ENCODE assay signal across 27 mouse cellular contexts in genomic region chr15:60862417-60862816, GRCm38 (mm10).
"Had no signal": no experiment of that assay in that cellular context is flagged by ENCODE, and none has a peak within 500 bp of the region (broad histone marks: within the 10 kb centered on the region; RNA-seq: fewer than 3 reads in every experiment).

No protein-coding gene starts in this region.

- H3K4me2 ChIP-seq: heart, embryonic 11.5 days; heart, embryonic 13.5 days; heart, embryonic 15.5 days; hindbrain, embryonic 12.5 days; hindbrain, embryonic 14.5 days; intestine, embryonic 15.5 days; limb, embryonic 13.5 days; limb, embryonic 15.5 days; liver, embryonic 12.5 days had no signal

- DNase-seq: gastrocnemius, postnatal 10 days; gastrocnemius, postnatal 25 days; heart, adult 11 months; heart, adult 2 months; heart, postnatal 14 days; heart, postnatal 4 days; kidney, adult 18-20 months; kidney, adult 8-10 months; kidney, postnatal 10 days; kidney, postnatal 25 days; kidney, postnatal 4 days; left cerebral cortex, postnatal 4 days had no signal

- H3K27ac ChIP-seq: heart, adult 2 months; heart, embryonic 13.5 days; heart, embryonic 15.5 days; hindbrain, embryonic 10.5 days; hindbrain, embryonic 12.5 days; hindbrain, embryonic 14.5 days; intestine, embryonic 15.5 days; layer of hippocampus, adult 2 months; left cerebral cortex, adult 2 months; limb, embryonic 13.5 days; limb, embryonic 15.5 days; liver, embryonic 12.5 days had no signal

- H3K4me3 ChIP-seq: heart, adult 2 months; heart, embryonic 13.5 days; heart, embryonic 15.5 days; hindbrain, embryonic 10.5 days; hindbrain, embryonic 12.5 days; intestine, embryonic 15.5 days; layer of hippocampus, adult 2 months; left cerebral cortex, adult 2 months; limb, embryonic 13.5 days; limb, embryonic 15.5 days; liver, embryonic 12.5 days had no signal

- H3K27me3 ChIP-seq: heart, embryonic 13.5 days; heart, embryonic 15.5 days; hindbrain, embryonic 12.5 days; intestine, embryonic 15.5 days; limb, embryonic 13.5 days; limb, embryonic 15.5 days; liver, embryonic 12.5 days had no signal

- H3K4me1 ChIP-seq: heart, embryonic 15.5 days; hindbrain, embryonic 12.5 days; intestine, embryonic 15.5 days; limb, embryonic 13.5 days; limb, embryonic 15.5 days; liver, embryonic 12.5 days had no signal

- H3K9ac ChIP-seq: heart, embryonic 13.5 days; heart, embryonic 15.5 days; hindbrain, embryonic 12.5 days; hindbrain, embryonic 14.5 days; intestine, embryonic 15.5 days; limb, embryonic 13.5 days; limb, embryonic 15.5 days; liver, embryonic 12.5 days had no signal

- H3K36me3 ChIP-seq: heart, embryonic 13.5 days; heart, embryonic 15.5 days; hindbrain, embryonic 10.5 days; hindbrain, embryonic 12.5 days; intestine, embryonic 15.5 days; limb, embryonic 13.5 days; limb, embryonic 15.5 days; liver, embryonic 12.5 days had no signal

- ATAC-seq: hindbrain, embryonic 16.5 days; inflammation-experienced regulatory T-cells, adult 6 months; intestine, embryonic 15.5 days; intestine, postnatal 0 days; liver, embryonic 12.5 days had no signal

- H3K9me3 ChIP-seq: heart, embryonic 15.5 days; hindbrain, embryonic 10.5 days; hindbrain, embryonic 12.5 days; intestine, embryonic 15.5 days; limb, embryonic 13.5 days; limb, embryonic 15.5 days; liver, embryonic 12.5 days had no signal
